ENCODE assay signal across 8 mouse cellular contexts in genomic region chr6:117166581-117167425, GRCm38 (mm10). TPM values are rescaled to one million over a fixed set of nuclear protein-coding genes. Genes with fewer than 3 reads are reported as not detected.
DNase-seq lines count a peak whose midpoint lies in the region; ATAC-seq and TF ChIP-seq lines count a peak whose summit lies in the region.

No protein-coding gene starts in this region.

- no peak overlapping the region for H3K4me3 ChIP-seq in cortical plate, adult 2 months (ENCODE audit: insufficient read depth, low read length)

- intact Hi-C loops in gastrocnemius, postnatal 14 days (cut with DNase I; ENCODE audit: low total_unique reads) = loop anchor here (5.0 to 10.0 kb wide), 2 partner anchors 518 to 660 kb away; no protein-coding TSS in a partner anchor

- peak; percentile 80 to 81 for DNase-seq in adrenal gland, adult 18-20 months (ENCODE audit: low spot score in 2 of 2)
- DNase-seq in gastrocnemius, postnatal 14 days = peak; percentile 86
- peak; percentile 44 for DNase-seq in induced T-regulatory cell, adult 2 months (ENCODE audit: low read depth)
- peak; percentile 68 to 70 for DNase-seq in left cerebral cortex, adult 8-10 months (ENCODE audit: low spot score in 2 of 2)
- DNase-seq in right cerebral cortex, postnatal 25 days = peak; percentile 81

- TF ChIP-seq POLR2A in cortical plate, adult 2 months (IDR thresholded peaks at IDR 0.05; ENCODE audit: extremely low read depth, insufficient read depth, low read length) = no peak

- no peak overlapping the region for H3K27ac ChIP-seq in cortical plate, adult 2 months (ENCODE audit: insufficient read depth, low read length)

- peak; percentile 83 for ATAC-seq in megakaryocyte, adult 5-6 weeks (ENCODE audit: poor library complexity, severe bottlenecking)
- ATAC-seq in erythroblast, adult 5-6 weeks (replicated peaks; ENCODE audit: low FRiP score, poor library complexity, severe bottlenecking) = no peak

- H3K4me1 ChIP-seq in cortical plate, adult 2 months (ENCODE audit: control insufficient read depth, insufficient read depth, low read length) = no peaks in the 10 kb centered on the region

- TF ChIP-seq CTCF in cortical plate, adult 2 months (IDR thresholded peaks at IDR 0.05; ENCODE audit: extremely low read depth, insufficient read depth, low read length) = peak; percentile 72

RNA-seq across cellular contexts. Expression of gene Cxcl12, which starts 1.5 kb away (rescaled TPM):
- total RNA-seq in adrenal gland, adult 18-20 months (2021) = 10 to 100 TPM; 45.9 to 81.1 TPM
- 69.1 and 70.0 TPM in 2 replicates for polyA plus RNA-seq in cortical plate, adult 2 months (2012; rRNA removed)
- 10 to 100 TPM; 61.6 to 71.2 TPM for total RNA-seq in gastrocnemius, postnatal 14 days (2021)
- total RNA-seq in left cerebral cortex, adult 8-10 months (2022) = 10 to 100 TPM; 43.8 to 56.7 (median 51.1) TPM
- total RNA-seq in megakaryocyte, adult 5-6 weeks (2015) = 8.8 and 9.7 TPM in 2 replicates
- total RNA-seq in megakaryocyte, adult 5-6 weeks (2017) = 9.7 and 12.8 TPM in 2 replicates
- total RNA-seq in erythroblast, adult 5-6 weeks (2015; ENCODE audit: low replicate concordance) = 8.6 and 9.8 TPM in 2 replicates
- 7.2 and 8.3 TPM in 2 replicates for total RNA-seq in erythroblast, adult 5-6 weeks (2017; ENCODE audit: low replicate concordance)
